Mouse (Mus musculus) kidney, adult 18-20 months (tissue): ENCODE results near the gene Tmco1.
"Not testable (repeated sequence)": the region's sequence is repeated elsewhere in the genome, so short reads cannot be mapped to it uniquely, and the experiment has no call there.

Experiments used
- DNase-seq: peaks from one replicate; pipeline ENCODE4 v3.0.0; 2021

Gene Tmco1

GRCm38 (mm10) chr1:167339177-167339781 is 31.1 kb downstream of the Tmco1 start:
- DNase-seq: no peak

- no peak for DNase-seq
These were observed 32.1 kb downstream of the Tmco1 start for GRCm38 (mm10) chr1:167340111-167340787.

DNA sequence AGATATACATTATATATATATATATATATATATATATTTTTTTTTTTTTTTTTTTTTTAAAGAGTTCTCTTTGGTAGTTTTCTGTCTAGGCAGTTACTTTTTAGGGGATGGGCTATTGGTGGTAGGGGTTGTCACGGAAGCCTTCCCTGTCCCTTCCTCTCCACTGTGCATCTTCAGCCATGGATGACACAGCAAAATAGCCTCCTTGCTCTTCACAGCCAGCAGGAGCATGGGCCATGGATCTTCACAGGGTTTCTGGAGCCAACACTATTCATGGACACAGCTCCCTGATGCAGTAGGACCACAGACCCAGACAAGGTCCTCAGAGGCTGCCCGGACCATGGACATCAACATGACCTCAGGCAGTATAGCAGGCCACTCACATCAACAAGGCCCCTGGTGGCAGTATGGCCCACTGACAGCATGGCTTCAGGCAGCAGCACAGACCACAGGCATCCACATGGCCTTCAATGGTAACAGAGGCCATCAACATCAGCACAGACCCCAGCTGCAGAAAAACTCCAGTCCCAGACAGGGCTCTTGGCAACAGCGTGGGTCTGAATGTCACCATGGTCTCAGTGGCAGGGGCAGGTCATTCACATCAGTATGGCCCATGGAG is 32.8 kb downstream of the Tmco1 start:
- no peak for DNase-seq

- no peak for DNase-seq
These were observed 34.7 kb downstream of the Tmco1 start for GRCm38 (mm10) chr1:167342831-167343230.

DNA sequence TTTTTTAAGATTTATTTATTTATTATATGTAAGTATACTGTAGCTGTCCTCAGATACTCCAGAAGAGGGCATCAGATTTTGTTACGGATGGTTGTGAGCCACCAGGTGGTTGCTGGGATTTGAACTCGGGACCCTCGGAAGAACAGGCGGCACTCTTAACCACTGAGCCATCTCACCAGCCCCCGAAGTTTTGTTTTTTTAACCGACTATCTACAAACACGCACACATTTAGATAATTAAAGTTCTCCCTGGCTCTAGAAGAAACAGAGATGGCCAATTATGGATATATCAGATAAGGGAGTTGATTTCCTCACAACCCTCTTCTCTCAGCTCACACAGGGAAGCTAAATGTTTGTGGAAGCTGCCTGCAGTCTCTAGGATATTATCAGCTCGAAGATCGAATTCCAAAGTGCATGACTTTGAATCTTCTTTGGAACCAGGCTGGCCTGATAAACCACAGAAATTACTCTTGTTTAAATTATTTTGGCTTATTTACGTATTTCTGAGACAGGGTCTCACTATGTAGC is 37.9 kb downstream of the Tmco1 start:
- DNase-seq: not testable (repeated sequence)

DNA sequence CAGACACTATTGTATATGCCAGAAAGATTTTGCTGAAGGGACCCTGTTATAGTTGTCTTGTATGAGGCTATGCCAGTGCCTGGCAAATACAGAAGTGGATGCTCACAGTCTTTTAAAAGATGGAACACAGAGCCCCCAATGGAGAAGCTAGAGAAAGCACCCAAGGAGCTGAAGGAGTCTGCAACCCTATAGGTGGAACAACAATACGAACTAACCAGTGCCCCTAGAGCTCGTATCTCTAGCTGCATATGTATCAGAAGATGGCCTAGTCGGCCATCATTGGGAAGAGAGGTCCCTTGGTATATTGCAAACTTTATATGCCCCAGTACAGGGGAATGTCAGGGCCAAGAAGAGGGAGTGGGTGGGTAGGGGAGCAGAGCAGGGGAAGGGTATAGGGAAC is 41.0 kb downstream of the Tmco1 start:
- DNase-seq: not testable (repeated sequence)

DNA sequence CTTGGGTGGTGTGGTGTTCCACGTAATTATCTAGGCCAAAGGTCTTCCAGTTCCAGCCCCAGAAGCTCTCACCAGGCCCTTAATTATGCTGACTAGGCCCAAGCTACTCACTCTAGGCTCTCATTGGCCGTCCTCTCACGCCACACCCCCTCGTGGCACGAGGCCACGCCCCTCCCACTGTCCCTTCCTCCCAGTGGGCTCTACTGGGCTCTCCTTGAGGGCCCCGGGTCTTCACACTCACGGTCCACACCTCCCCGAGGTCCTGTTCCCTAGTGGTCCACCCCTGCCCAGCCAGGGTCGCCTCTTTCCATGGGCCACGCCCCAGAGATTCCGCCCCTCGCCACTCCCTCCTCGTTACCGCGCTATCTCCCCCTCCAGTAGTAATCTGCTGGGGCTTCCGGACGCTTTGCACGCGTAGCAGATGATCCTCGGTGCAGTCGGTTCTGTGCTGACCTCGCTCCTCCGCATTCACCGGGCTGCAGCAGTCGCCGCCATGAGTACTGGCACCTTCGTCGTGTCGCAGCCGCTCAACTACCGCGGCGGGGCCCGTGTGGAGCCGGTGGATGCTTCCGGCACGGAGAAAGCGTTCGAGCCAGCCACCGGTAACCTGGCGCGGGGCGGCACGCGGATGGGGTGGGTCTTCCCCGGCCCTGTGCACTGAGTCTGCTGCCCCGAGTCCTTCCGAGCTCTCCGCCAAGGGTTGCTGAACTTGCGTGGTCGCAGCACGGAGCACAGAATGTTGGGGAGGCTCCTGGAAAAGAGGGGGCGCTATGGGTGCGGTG is 41.8 kb downstream of the Tmco1 start, which contains the start of gene Aldh9a1:
Gene Aldh9a1, plus strand, starts transcription at position 177 of the 782 bp plus-strand sequence.
- peak; percentile 96 for DNase-seq

- no peak for DNase-seq
These were observed 42.6 kb downstream of the Tmco1 start for GRCm38 (mm10) chr1:167350597-167351415.

GRCm38 (mm10) chr1:167352403-167352802 is 44.2 kb downstream of the Tmco1 start:
- DNase-seq: no peak

DNA sequence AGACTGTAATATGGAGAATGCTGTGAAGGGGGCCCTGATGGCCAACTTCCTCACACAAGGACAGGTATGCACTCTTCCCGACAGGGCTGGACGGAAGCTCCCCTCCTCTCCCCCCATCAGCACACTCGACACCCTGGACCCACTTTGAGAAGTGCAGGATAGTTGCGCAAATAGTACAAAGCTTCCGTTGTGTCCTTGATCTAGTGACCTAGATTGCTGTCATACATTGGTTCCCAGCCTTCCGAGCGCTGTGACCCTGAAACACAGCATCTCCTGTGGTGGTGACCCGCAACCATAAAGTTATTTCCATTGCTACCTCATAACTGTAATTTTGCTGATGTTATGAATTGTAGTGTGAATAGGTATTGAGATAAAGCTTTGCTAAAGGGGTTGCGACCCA is 49.2 kb downstream of the Tmco1 start:
- no peak for DNase-seq

GRCm38 (mm10) chr1:167358731-167359130 is 50.6 kb downstream of the Tmco1 start:
- peak; percentile 52 for DNase-seq

DNA sequence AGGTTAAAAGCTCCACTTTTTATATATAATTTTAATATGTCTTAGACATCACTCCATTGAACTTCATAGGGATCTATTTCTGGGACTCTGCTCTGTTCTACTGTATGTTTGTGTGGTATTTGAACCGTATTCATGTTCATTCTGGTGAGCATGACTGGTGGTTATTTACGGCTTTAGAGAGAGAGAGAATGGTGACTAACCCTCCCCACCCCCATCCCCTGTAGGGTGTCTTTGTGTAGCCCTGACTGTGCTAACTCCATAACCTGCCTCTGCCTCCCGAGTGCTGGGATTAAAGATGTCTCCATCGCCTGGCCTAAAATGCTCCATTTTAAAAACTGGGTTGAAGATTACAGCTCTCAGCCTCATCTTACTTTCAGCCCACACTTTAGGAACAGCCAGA is 52.1 kb downstream of the Tmco1 start:
- DNase-seq: no peak

GRCm38 (mm10) chr1:167362819-167363218 is 54.6 kb downstream of the Tmco1 start:
- peak; percentile 43 for DNase-seq

DNA sequence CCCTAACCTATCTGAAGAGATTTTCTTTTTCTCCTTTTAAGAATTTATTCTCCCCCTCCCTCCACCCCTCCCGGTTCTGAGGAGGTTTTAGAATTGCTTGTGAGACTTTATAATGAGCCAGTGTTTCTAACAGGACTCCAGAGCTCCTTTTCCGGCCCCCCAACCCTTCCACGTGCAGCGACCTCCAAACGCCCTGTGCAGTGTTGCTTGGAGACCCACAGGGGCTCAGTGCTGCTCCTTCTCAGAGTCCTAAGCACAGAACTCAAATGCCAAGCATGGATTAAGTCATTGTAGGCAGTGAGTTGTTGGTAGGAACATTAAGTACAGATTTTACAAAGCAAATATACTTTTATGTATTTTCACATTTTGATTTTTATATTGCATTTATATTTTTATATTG is 55.1 kb downstream of the Tmco1 start:
- DNase-seq: no peak

GRCm38 (mm10) chr1:167365808-167366207 is 57.6 kb downstream of the Tmco1 start:
- DNase-seq: peak; percentile 71

- DNase-seq: no peak
These were observed 58.4 kb downstream of the Tmco1 start for GRCm38 (mm10) chr1:167366621-167367020.

DNA sequence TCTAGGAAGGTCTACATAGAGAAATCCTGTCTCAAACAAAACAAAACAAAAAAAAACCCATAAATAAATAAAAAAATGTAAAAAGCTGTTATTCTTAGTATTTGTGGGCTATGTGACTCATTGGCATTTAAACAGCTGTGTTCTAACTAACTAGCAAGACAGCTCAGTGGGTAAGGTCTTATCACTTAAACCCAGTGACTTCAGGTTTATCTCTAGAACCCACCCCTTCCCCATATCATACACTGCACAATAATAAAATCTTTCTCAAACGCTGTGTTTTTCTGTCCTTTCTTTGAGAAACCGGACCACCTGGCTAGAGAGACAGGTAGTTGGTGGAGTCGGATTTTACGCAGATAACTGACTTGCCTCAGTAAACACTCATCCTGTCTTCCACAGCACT is 59.8 kb downstream of the Tmco1 start:
- DNase-seq: no peak

DNA sequence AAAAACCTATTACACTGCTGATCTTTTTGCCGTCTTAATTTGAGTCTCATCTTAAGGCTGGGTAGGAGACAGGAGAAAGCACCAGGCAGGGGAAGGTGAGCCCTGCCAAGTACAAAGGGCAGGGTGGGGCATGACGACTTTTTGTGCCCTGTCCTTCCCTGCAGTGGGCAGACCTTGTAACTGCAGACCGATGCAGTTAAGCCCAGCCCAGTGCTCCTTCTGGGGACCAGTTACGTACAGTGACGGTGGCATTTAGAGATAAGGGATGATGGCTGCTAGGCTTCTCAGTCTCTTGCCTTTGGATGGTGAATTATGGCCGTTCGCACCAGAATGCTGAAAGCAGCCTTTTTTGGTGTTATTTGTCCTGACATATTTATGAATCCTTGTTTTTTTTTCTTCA is 60.3 kb downstream of the Tmco1 start:
- DNase-seq: no peak

- DNase-seq: peak; percentile 92
These were observed 61.7 kb downstream of the Tmco1 start for GRCm38 (mm10) chr1:167369905-167370304.

DNA sequence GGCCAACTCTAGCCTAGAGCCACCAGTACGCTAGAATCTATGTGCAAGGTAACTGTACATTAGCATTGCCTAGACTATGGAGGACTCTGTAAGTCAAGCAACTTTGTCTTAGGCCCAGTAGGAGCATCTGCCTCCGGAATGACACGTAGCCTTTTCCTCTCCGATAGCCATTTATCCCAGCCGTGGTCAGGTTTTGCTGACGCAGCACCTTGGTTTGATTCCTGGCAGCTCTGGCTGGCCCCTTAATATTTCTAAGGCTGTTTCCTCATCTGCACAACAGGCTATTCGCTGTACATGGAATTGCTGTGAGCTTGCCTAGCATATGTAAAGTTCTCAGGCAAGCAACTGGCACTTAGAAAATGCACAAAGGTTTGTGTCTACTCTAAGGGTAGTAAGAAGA is 64.6 kb downstream of the Tmco1 start:
- no peak for DNase-seq

- DNase-seq: peak; percentile 86
These were observed 66.0 kb downstream of the Tmco1 start for GRCm38 (mm10) chr1:167374003-167374784.
